Mouse (Mus musculus): ENCODE data around the gene Tgfb3. TPM values are rescaled to one million over a fixed set of nuclear protein-coding genes. Genes with fewer than 3 reads are reported as not detected.

Gene Tgfb3
- polyA plus RNA-seq, 1 experiment: 264 TPM

- Histone ChIP-seq H3K27ac (ENCODE audit: insufficient read depth, low read length) (no peak overlapping the region), H3K4me3 (ENCODE audit: insufficient read depth, low read length) (no peak overlapping the region), H3K4me1 (ENCODE audit: control insufficient read depth, insufficient read depth, low read length) (peaks cover 5% of the 10 kb centered on the region; the same call in 1 of the 2 replicates)
- no peak for TF ChIP-seq POLR2A (IDR thresholded peaks at IDR 0.05; ENCODE audit: low read depth, low read length)
- no peak for TF ChIP-seq CTCF (IDR thresholded peaks at IDR 0.05; ENCODE audit: borderline replicate concordance, insufficient read depth, low read length)
Observed at GRCm38 (mm10) chr12:86071432-86071831, 7.4 kb downstream of the Tgfb3 start.

- Histone ChIP-seq H3K4me1 (ENCODE audit: control insufficient read depth, insufficient read depth, low read length) (no peaks in the 10 kb centered on the region), H3K4me3 (ENCODE audit: insufficient read depth, low read length) (no peak overlapping the region), H3K27ac (ENCODE audit: insufficient read depth, low read length) (no peak overlapping the region)
- no peak for TF ChIP-seq POLR2A (IDR thresholded peaks at IDR 0.05; ENCODE audit: low read depth, low read length)
- TF ChIP-seq CTCF (IDR thresholded peaks at IDR 0.05; ENCODE audit: borderline replicate concordance, insufficient read depth, low read length): no peak
Observed at GRCm38 (mm10) chr12:86064796-86065195, 14.0 kb downstream of the Tgfb3 start.

- no peaks in the 10 kb centered on the region for H3K4me1 ChIP-seq (ENCODE audit: control insufficient read depth, insufficient read depth, low read length)
- no peak overlapping the region for H3K4me3 ChIP-seq (ENCODE audit: insufficient read depth, low read length)
- TF ChIP-seq CTCF (IDR thresholded peaks at IDR 0.05; ENCODE audit: borderline replicate concordance, insufficient read depth, low read length) (no peak), POLR2A (IDR thresholded peaks at IDR 0.05; ENCODE audit: low read depth, low read length) (no peak)
- H3K27ac ChIP-seq (ENCODE audit: insufficient read depth, low read length): no peak overlapping the region
Observed at GRCm38 (mm10) chr12:86059341-86059740, 19.5 kb downstream of the Tgfb3 start.

DNA sequence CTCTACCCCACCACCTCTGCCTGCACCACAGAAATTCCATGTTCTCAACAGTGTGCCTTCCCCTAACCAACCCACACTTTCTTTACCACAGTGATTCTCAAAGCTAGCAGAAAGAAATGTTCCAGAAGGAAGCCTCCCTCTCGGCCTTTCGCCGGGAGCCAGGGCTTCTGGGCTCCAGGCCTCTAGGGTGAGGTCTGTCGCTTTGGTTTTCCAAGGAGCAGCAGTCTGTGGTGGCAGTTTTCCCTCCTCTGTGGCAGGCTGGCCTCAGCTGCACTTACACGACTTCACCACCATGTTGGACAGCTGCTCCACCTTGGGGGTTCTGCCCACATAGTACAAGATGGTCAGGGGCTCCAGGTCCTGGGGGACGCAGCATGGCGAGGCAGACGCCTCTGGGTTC lies 21.3 kb downstream of the Tgfb3 start:
- TF ChIP-seq POLR2A (IDR thresholded peaks at IDR 0.05; ENCODE audit: low read depth, low read length): no peak
- Histone ChIP-seq H3K4me3 (ENCODE audit: insufficient read depth, low read length) (no peak overlapping the region), H3K4me1 (ENCODE audit: control insufficient read depth, insufficient read depth, low read length) (no peaks in the 10 kb centered on the region), H3K27ac (ENCODE audit: insufficient read depth, low read length) (no peak overlapping the region)

DNA sequence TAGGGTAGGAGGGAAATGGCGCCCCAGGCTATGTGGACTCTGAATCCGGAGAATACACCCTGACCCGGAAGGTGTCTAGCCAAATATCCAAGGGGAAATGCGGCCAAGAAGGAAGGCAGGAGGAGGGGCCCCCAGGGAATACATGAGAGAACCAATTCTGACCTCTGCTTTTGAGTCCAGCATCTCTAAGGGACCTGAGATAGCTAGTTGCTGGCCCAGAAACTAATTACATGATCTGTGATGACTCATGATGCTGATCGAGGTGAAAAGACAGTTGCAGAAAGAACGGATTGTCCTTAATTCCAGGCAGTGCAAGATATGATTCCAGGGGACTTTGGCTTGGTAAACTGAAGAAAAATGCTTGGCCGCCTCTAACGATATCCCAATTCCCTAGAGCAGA lies 21.9 kb downstream of the Tgfb3 start:
- H3K4me1 ChIP-seq (ENCODE audit: control insufficient read depth, insufficient read depth, low read length): no peaks in the 10 kb centered on the region
- TF ChIP-seq CTCF (IDR thresholded peaks at IDR 0.05; ENCODE audit: borderline replicate concordance, insufficient read depth, low read length) (no peak), POLR2A (IDR thresholded peaks at IDR 0.05; ENCODE audit: low read depth, low read length) (no peak)
- H3K4me3 ChIP-seq (ENCODE audit: insufficient read depth, low read length): no peak overlapping the region
- H3K27ac ChIP-seq (ENCODE audit: insufficient read depth, low read length): no peak overlapping the region

GRCm38 (mm10) chr12:86055306-86055705 lies 23.5 kb downstream of the Tgfb3 start:
- H3K4me3 ChIP-seq (ENCODE audit: insufficient read depth, low read length): no peak overlapping the region
- TF ChIP-seq CTCF (IDR thresholded peaks at IDR 0.05; ENCODE audit: borderline replicate concordance, insufficient read depth, low read length): no peak
- no peak for TF ChIP-seq POLR2A (IDR thresholded peaks at IDR 0.05; ENCODE audit: low read depth, low read length)
- H3K27ac ChIP-seq (ENCODE audit: insufficient read depth, low read length): no peak overlapping the region
- no peaks in the 10 kb centered on the region for H3K4me1 ChIP-seq (ENCODE audit: control insufficient read depth, insufficient read depth, low read length)

GRCm38 (mm10) chr12:86051477-86051876 lies 27.4 kb downstream of the Tgfb3 start:
- Histone ChIP-seq H3K4me3 (ENCODE audit: insufficient read depth, low read length) (no peak overlapping the region), H3K4me1 (ENCODE audit: control insufficient read depth, insufficient read depth, low read length) (no peaks in the 10 kb centered on the region), H3K27ac (ENCODE audit: insufficient read depth, low read length) (no peak overlapping the region)
- TF ChIP-seq CTCF (IDR thresholded peaks at IDR 0.05; ENCODE audit: borderline replicate concordance, insufficient read depth, low read length) (no peak), POLR2A (IDR thresholded peaks at IDR 0.05; ENCODE audit: low read depth, low read length) (no peak)

- H3K4me1 ChIP-seq (ENCODE audit: control insufficient read depth, insufficient read depth, low read length): no peaks in the 10 kb centered on the region
- TF ChIP-seq CTCF (IDR thresholded peaks at IDR 0.05; ENCODE audit: borderline replicate concordance, insufficient read depth, low read length) (no peak), POLR2A (IDR thresholded peaks at IDR 0.05; ENCODE audit: low read depth, low read length) (no peak)
- no peak overlapping the region for H3K4me3 ChIP-seq (ENCODE audit: insufficient read depth, low read length)
- no peak overlapping the region for H3K27ac ChIP-seq (ENCODE audit: insufficient read depth, low read length)
Observed at GRCm38 (mm10) chr12:86049813-86050212, 29.0 kb downstream of the Tgfb3 start.

GRCm38 (mm10) chr12:86047376-86047775 lies 31.5 kb downstream of the Tgfb3 start:
- H3K4me1 ChIP-seq (ENCODE audit: control insufficient read depth, insufficient read depth, low read length): no peaks in the 10 kb centered on the region
- H3K27ac ChIP-seq (ENCODE audit: insufficient read depth, low read length): no peak overlapping the region
- H3K4me3 ChIP-seq (ENCODE audit: insufficient read depth, low read length): no peak overlapping the region
- no peak for TF ChIP-seq POLR2A (IDR thresholded peaks at IDR 0.05; ENCODE audit: low read depth, low read length)

DNA sequence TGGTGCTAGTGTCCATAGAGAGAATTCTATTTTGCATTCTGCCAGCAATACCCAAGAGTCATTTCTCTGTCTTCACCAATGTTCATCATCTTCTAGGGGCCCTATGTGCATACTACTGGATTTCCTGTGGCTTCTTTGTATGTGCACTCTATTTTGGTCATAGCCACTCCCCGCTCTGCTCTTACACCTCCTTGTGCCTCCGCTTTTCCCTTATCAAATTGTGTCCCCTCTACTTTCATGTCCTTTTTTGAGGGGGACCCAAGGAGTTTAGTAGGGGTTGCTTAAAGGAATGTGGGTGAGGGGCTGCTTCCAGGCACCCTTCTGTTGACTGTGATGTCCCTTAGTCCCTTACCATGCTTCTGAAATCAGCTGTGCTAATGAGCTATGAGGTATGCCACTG lies 32.1 kb downstream of the Tgfb3 start:
- H3K27ac ChIP-seq (ENCODE audit: insufficient read depth, low read length): no peak overlapping the region
- H3K4me1 ChIP-seq (ENCODE audit: control insufficient read depth, insufficient read depth, low read length): no peaks in the 10 kb centered on the region
- H3K4me3 ChIP-seq (ENCODE audit: insufficient read depth, low read length): no peak overlapping the region
- no peak for TF ChIP-seq CTCF (IDR thresholded peaks at IDR 0.05; ENCODE audit: borderline replicate concordance, insufficient read depth, low read length)
- no peak for TF ChIP-seq POLR2A (IDR thresholded peaks at IDR 0.05; ENCODE audit: low read depth, low read length)

- no peak overlapping the region for H3K27ac ChIP-seq (ENCODE audit: insufficient read depth, low read length)
- no peaks in the 10 kb centered on the region for H3K4me1 ChIP-seq (ENCODE audit: control insufficient read depth, insufficient read depth, low read length)
- no peak overlapping the region for H3K4me3 ChIP-seq (ENCODE audit: insufficient read depth, low read length)
- no peak for TF ChIP-seq POLR2A (IDR thresholded peaks at IDR 0.05; ENCODE audit: low read depth, low read length)
- no peak for TF ChIP-seq CTCF (IDR thresholded peaks at IDR 0.05; ENCODE audit: borderline replicate concordance, insufficient read depth, low read length)
Observed at GRCm38 (mm10) chr12:86046141-86046540, 32.7 kb downstream of the Tgfb3 start.
